Mouse (Mus musculus): Measurements from ENCODE around the gene Nme1. TPM values are rescaled to one million over a fixed set of nuclear protein-coding genes. Genes with fewer than 3 reads are reported as not detected.

The Nme1 gene
- total RNA-seq (2015; ENCODE audit: low replicate concordance) (11.3 and 17.7 TPM in 2 replicates), total RNA-seq (2017; ENCODE audit: low replicate concordance) (7.6 and 42.3 TPM in 2 replicates)

DNA sequence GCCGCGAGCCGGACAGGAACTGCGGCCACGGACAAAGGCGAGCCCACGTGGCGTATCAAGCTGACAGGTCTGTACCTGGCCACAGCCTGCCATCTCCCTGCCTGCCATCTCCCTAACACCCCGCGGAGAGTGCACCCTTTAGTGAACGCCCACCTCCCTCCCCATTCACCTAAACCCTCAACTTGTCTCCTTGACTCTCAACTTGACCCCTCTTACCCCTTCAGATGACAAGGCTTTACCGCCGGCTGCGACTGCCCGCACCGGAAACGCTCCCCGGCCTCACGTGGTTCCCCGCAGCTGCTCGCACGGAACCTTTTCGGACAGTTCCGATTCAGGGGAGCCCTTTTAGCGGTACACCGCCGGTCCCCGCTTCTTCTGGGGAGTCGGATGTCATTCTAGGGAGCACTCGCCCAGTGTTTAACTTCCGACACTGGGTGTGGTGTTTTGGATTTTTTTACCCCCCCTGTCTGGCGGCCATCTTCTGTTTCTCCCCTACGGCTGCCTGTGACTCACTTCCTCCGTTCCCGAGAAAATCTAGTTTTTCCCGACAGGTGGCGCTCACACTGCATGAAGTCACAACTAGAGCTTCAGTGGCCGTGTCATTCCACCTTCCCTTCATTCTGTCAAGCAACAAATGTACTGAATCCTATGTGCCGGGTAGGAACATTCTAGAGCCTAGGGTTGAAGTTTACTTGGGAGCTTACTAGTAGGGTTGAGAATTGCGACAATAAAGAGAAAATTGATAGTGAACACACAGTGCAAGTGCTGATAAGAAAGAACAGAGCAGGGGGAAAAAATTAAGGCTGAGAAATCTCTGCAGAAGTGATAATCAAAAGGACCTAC is at the start of gene Nme1, which contains the start of gene Gm20390:
Gene Nme1, minus strand, starts transcription at position 517 of the 843 bp plus-strand sequence.
Gene Gm20390, minus strand, starts transcription at position 289 of the 843 bp plus-strand sequence.
- ATAC-seq (replicated peaks; ENCODE audit: low FRiP score, poor library complexity, severe bottlenecking) = peak; percentile 94

DNA sequence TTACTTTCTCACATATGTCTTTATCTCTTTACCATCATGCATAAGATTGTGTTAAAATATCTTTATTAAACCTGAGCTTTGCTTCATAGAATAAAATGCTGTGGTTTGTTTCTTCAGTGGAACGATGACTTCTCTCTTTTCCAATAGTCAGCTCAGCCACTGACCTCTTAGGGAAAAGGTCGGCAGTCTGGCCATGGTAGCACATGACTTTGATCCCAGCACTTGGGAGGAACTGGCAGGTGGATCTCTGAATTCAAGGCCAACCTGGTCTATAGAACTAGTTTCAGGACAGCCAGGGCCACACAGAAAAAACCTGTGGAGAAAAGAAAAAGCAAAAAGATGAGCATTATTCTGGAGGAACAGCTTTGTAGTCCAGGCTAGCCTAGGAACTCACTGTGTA is 35.0 kb upstream of the Nme1 start:
- ATAC-seq (replicated peaks; ENCODE audit: low FRiP score, poor library complexity, severe bottlenecking) = no peak

GRCm38 (mm10) chr11:93999276-93999675 is 31.0 kb upstream of the Nme1 start:
- no peak for ATAC-seq (replicated peaks; ENCODE audit: low FRiP score, poor library complexity, severe bottlenecking)

GRCm38 (mm10) chr11:93997141-93997775 is 28.9 kb upstream of the Nme1 start:
- 0 out of 2 replicates have a peak, but pooled peaks have one; percentile 14 for ATAC-seq (replicated peaks; ENCODE audit: low FRiP score, poor library complexity, severe bottlenecking)

GRCm38 (mm10) chr11:93996306-93997140 is 28.2 kb upstream of the Nme1 start:
- peak; percentile 17 for ATAC-seq (replicated peaks; ENCODE audit: low FRiP score, poor library complexity, severe bottlenecking)

GRCm38 (mm10) chr11:93995720-93996305 is 27.5 kb upstream of the Nme1 start, which contains the start of gene Spag9:
Gene Spag9, plus strand, starts transcription at chr11:93996091.
- ATAC-seq (replicated peaks; ENCODE audit: low FRiP score, poor library complexity, severe bottlenecking) = peak; percentile 89

- peak; percentile 86 for ATAC-seq (replicated peaks; ENCODE audit: low FRiP score, poor library complexity, severe bottlenecking)
These were observed 26.9 kb upstream of the Nme1 start for GRCm38 (mm10) chr11:93995111-93995719.

DNA sequence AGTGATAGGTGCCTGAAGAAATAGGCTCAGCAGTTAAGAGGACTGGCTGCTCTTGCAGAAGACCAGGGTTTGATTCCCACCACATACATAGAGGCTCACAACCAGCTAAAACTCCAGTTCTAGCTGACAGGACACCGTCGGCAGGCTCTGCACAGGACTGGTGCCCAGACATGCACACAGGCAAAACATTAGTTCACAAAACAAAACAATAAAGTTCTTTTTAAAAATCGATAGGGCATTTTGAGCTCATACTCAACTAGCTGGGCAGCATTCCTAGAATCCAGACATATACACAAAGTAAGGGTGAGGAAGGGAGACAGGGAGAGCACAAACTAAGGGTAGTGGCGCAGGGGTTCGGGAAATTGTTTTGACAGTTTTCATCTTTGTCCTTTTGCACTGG is 26.2 kb upstream of the Nme1 start:
- no peak for ATAC-seq (replicated peaks; ENCODE audit: low FRiP score, poor library complexity, severe bottlenecking)

DNA sequence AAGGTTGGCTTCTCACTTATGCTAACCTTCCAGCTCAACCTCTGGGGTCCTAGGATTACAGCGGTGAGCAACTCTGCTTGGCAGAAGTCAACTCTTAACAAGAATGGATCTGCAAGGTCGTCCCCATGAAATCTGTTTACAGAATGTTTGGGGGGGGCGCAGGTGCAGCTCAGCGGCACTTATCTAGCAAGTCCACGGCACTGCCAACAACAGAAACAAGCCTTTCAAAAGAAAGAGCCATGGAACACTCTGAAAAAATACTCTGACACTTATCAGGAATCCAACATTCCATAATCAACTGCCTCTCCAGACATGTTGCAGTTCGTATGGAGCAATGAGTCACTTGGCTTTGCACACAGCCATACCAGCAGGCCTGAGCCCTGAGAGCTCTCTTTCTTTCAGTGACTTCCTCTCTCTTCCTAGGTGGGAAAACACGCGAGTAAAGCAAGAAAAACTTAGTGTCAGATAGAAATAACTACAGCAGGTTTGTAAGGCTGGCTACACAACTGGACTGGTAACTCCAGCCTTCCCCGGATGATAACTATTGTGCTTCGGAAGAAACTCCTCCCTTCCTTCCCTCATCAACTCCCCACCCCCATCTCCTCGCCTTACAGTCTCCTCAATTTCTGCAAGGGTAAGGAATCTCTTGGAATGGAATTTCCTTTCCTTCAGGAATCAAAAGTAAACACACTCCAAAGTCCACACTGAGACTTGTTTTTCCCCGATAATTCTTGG is 20.2 kb upstream of the Nme1 start:
- no peak for ATAC-seq (replicated peaks; ENCODE audit: low FRiP score, poor library complexity, severe bottlenecking)

DNA sequence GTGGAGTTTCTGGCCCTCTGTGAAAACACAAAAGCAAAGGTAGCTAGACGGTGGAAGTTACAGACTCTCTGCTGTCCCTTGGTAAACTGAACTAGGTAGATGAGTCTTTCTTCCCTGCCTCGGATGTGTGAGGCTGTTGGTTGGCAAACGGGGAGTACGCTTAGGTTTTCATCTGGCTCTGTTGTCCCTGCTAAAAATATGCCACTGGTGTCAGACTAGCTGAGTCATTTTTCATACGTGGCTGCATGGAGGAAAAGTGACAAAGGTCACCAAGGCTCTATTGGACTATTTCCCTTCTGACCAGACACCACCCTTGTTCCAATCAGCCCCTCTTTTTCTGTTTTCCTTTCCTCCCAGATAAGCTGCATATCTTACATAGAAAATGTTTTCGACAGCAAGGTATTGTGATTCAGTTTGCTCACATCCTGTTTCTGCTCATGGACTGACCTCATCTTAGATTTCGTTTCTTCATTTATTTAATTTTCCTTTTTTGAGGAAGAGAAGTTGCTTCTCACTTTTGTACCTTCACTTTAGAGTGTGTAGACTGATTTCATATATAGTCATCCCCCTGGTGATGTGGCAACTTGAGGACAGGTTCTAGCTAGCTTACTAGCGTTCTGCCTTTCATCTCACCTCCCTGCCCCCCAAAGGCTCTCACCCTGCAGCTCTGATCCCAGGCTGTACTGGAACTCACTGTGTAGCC is 19.5 kb upstream of the Nme1 start:
- ATAC-seq (replicated peaks; ENCODE audit: low FRiP score, poor library complexity, severe bottlenecking) = no peak

DNA sequence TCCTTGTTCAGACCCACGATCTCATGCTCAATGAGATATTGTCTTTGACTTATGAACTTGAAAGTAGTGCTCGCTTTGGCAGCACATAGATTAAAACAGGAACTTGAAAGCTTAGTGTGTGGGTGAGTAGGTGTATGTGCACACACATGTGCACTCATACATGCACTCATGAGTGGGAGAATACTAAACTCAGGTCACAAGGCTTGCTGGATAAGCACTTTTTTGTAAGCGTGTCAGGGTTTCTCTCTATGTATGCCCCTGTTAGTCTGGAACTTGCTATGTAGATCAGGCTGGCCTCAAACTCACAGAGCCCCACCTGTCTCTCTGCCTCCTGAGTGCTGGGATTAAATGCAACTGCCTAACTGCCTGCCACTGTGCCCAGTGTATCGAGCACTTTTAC is 18.7 kb upstream of the Nme1 start:
- ATAC-seq (replicated peaks; ENCODE audit: low FRiP score, poor library complexity, severe bottlenecking) = no peak

- 0 out of 2 replicates have a peak, but pooled peaks have one; percentile 58 for ATAC-seq (replicated peaks; ENCODE audit: low FRiP score, poor library complexity, severe bottlenecking)
These were observed 18.0 kb upstream of the Nme1 start for GRCm38 (mm10) chr11:93986298-93986697.

GRCm38 (mm10) chr11:93985265-93985664 is 16.9 kb upstream of the Nme1 start:
- ATAC-seq (replicated peaks; ENCODE audit: low FRiP score, poor library complexity, severe bottlenecking) = no peak

DNA sequence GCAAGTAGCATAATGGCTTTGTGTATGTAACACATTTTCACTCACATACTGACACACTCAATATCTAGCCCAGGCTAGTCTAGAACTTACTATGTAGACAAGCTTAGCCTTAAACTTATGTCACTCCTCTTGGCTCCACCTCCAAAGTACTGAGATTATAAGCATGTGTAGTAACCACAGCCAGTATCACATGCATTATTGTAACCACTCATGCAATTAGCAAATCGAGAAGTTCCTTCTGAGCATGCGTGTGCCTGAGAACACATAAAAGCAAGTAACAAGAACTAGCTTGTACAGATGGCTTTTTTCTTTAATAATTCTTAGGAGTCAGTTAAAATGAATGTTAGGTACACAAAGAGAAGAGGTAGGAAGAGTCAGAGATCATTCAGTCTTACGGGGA is 16.3 kb upstream of the Nme1 start:
- no peak for ATAC-seq (replicated peaks; ENCODE audit: low FRiP score, poor library complexity, severe bottlenecking)

DNA sequence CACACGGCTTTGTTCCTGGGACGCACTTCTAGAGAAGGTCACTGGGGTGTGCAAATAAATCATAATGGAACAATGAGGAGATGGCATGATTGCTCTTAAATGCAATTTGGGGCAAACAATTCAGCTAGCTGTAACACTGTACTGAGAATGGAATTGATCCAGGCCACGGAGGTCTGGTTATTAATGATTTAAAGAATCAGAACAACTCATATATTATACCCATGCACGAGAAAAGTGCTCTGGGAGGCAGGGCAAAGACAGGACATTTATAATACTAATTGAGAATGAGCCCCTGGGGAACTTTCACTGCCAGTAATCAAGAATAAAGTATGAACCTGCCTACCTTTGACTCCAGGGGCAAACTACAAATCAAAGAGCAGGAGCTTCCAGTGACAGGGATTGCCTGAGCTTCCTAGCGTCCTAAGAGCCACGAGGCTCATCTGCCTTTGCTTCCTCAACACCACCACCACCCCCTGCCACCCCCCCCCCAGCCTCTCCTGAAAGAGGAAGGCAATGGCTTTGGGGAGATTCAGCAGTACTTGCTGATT is 11.3 kb upstream of the Nme1 start:
- no peak for ATAC-seq (replicated peaks; ENCODE audit: low FRiP score, poor library complexity, severe bottlenecking)

DNA sequence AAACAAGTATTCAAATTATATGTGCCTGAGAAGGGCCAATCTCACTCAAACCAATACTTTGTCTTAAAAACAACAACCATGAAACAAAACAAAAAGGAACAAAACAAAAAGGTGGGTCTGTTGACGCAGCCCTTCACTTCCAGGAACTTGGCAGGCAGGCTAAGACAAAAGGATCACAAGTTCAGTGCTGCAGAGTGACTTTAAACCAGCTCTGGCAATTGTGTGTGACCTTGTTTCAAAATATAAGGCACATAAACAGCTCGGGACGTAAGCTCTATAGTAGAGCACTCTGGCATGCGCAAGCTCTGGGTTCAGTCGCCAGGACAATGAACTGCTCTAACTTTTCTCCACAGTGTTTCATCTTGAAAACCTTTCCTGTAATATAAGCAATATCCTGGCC is 4.6 kb upstream of the Nme1 start:
- no peak for ATAC-seq (replicated peaks; ENCODE audit: low FRiP score, poor library complexity, severe bottlenecking)

DNA sequence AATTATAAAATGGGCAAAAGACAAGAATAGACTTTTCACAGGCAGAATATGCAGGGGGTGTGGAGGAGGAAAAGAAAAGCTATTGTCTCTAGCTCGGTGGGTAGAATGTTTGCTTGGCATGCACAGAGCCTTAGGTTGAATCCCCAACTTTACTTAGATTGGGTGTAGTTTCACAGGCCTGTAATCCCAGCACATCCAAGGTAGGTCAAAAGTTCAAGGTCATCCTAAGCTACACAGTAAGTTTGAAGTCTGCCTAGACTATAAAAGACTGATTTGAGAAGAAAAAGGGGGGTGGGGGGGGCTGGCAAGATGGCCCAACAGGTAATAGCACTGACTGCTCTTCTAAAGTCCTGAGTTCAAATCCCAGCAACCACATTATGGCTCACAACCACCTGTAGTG is 1.5 kb upstream of the Nme1 start:
- ATAC-seq (replicated peaks; ENCODE audit: low FRiP score, poor library complexity, severe bottlenecking) = no peak

DNA sequence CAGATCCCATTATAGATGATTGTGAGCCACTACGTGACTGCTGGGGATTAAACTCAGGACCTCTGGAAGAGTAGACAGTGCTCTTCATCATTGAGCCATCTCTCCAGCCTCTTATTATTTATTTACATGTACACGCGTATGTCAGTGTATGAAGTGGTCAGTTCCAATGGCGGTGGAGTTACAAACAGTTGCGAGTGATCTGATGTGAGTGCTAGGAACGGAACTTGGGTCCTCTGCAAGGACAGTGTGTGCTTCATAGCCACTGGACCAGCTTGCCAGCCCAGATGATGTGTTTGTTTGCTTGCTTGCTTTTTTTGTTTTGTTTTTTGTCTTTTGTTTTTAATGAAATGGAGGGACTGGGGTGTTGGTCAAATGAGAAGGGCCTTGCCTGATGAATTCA is 850 bp upstream of the Nme1 start:
- ATAC-seq (replicated peaks; ENCODE audit: low FRiP score, poor library complexity, severe bottlenecking) = no peak
